Mouse (Mus musculus) heart, embryonic 10.5 days (tissue): ENCODE measurements around the gene Dyrk1a. TPM values are rescaled to one million over a fixed set of nuclear protein-coding genes. Genes with fewer than 3 reads are reported as not detected.

Experiments
- DNase-seq: peaks from one replicate; pipeline ENCODE4 v3.0.0-alpha.2; 2017; ENCODE audit warnings: low spot score
- H3K27ac ChIP-seq: fragments of 300-500 bp; sonication (generic); 2 replicates; pipeline ENCODE4 v1.5.1; 2016; ENCODE audit warnings: mild to moderate bottlenecking
- H3K27me3 ChIP-seq: fragments of 300-500 bp; sonication (generic); 2 replicates; pipeline ENCODE4 v1.6.1; 2016; ENCODE audit warnings: mild to moderate bottlenecking; ENCODE audit not compliant: poor library complexity, insufficient read depth, severe bottlenecking
- H3K36me3 ChIP-seq: fragments of 300-500 bp; sonication (generic); 2 replicates; pipeline ENCODE4 v1.6.1; 2016; ENCODE audit warnings: mild to moderate bottlenecking, moderate library complexity
- H3K4me1 ChIP-seq: fragments of 300-500 bp; sonication (generic); 2 replicates; pipeline ENCODE4 v1.6.1; 2016; ENCODE audit warnings: mild to moderate bottlenecking
- H3K4me3 ChIP-seq: fragments of 300-500 bp; sonication (generic); 2 replicates; pipeline ENCODE4 v1.5.1; 2016; ENCODE audit warnings: mild to moderate bottlenecking, moderate library complexity
- H3K9me3 ChIP-seq: fragments of 300-500 bp; sonication (generic); 2 replicates; pipeline ENCODE4 v1.6.1; 2016; ENCODE audit warnings: mild to moderate bottlenecking, moderate library complexity
- WGBS: fragments of 180-500 bp; shearing (Covaris S2); methylation state at CpG from one replicate; pipeline ENCODE4 v1.1.7; 2016; 5-methylcytosine and 5-hydroxymethylcytosine counted together
- polyA plus RNA-seq: library from polyadenylated mRNA; unstranded; fragments of >200 nt; fragmentation: Nextera tagmentation; extraction: Ambion mirVana; gene quantifications from 2 replicates; pipeline ENCODE4 v1.2.1, GENCODE M21; 2016

The Dyrk1a gene
- polyA plus RNA-seq, 1 experiment from 2014 or later, result 8.1 TPM

- H3K9me3 ChIP-seq, result peaks cover 3% of the 10 kb centered on the region; the same call in 1 of the 2 replicates
- H3K4me1 ChIP-seq, result peaks cover 46% of the 10 kb centered on the region
- 56% methylated on average over 7 of the region's 7 CpGs for WGBS
- H3K27me3 ChIP-seq, result no peaks in the 10 kb centered on the region
- peaks cover 3% of the 10 kb centered on the region; the same call in 1 of the 2 replicates for H3K36me3 ChIP-seq
- peak overlapping the region; percentile 53; the same call in 1 of the 2 replicates for H3K4me3 ChIP-seq
- peak overlapping the region; percentile 92 for H3K27ac ChIP-seq
- DNase-seq, result no peak
These were observed 150.8 kb downstream of the Dyrk1a start for GRCm38 (mm10) chr16:94720476-94721153.

- Histone ChIP-seq H3K27ac (peak overlapping the region; percentile 92), H3K4me3 (peak overlapping the region; percentile 53), H3K36me3 (peaks cover under 1% of the 10 kb centered on the region; the same call in 1 of the 2 replicates), H3K4me1 (peaks cover 46% of the 10 kb centered on the region), H3K27me3 (no peaks in the 10 kb centered on the region), H3K9me3 (peaks cover under 1% of the 10 kb centered on the region; the same call in 1 of the 2 replicates)
- WGBS, result 31% methylated on average over 10 of the region's 10 CpGs
- DNase-seq, result peak; percentile 94
These were observed 151.8 kb downstream of the Dyrk1a start for GRCm38 (mm10) chr16:94721549-94722006.

GRCm38 (mm10) chr16:94722936-94723335 is 153.1 kb downstream of the Dyrk1a start:
- Histone ChIP-seq H3K4me3 (peak overlapping the region; percentile 53), H3K9me3 (no peaks in the 10 kb centered on the region), H3K4me1 (peaks cover 46% of the 10 kb centered on the region), H3K36me3 (peaks cover 5% of the 10 kb centered on the region), H3K27ac (peak overlapping the region; percentile 92), H3K27me3 (no peaks in the 10 kb centered on the region)
- 69% methylated on average over 12 of the region's 12 CpGs for WGBS
- no peak for DNase-seq

- H3K27me3 ChIP-seq, result no peaks in the 10 kb centered on the region
- H3K36me3 ChIP-seq, result peaks cover 15% of the 10 kb centered on the region
- peaks cover 34% of the 10 kb centered on the region for H3K4me1 ChIP-seq
- H3K9me3 ChIP-seq, result no peaks in the 10 kb centered on the region
- WGBS, result under 1% methylated on average over 23 of the region's 23 CpGs
- peak overlapping the region; percentile 63 for H3K4me3 ChIP-seq
- DNase-seq, result peak; percentile 95
- peak overlapping the region; percentile 86 for H3K27ac ChIP-seq
These were observed 154.3 kb downstream of the Dyrk1a start for GRCm38 (mm10) chr16:94724061-94724596.

GRCm38 (mm10) chr16:94724747-94725211 is 155.0 kb downstream of the Dyrk1a start:
- Histone ChIP-seq H3K4me1 (peaks cover 27% of the 10 kb centered on the region), H3K27me3 (no peaks in the 10 kb centered on the region), H3K27ac (peak overlapping the region; percentile 86), H3K36me3 (peaks cover 17% of the 10 kb centered on the region), H3K9me3 (no peaks in the 10 kb centered on the region), H3K4me3 (peak overlapping the region; percentile 63)
- no peak for DNase-seq
- WGBS, result 5% methylated on average over 18 of the region's 18 CpGs

- no peaks in the 10 kb centered on the region for H3K27me3 ChIP-seq
- no peak for DNase-seq
- peaks cover 22% of the 10 kb centered on the region for H3K4me1 ChIP-seq
- H3K36me3 ChIP-seq, result peaks cover 22% of the 10 kb centered on the region
- 81% methylated on average over 6 of the region's 6 CpGs for WGBS
- no peak overlapping the region for H3K4me3 ChIP-seq
- H3K9me3 ChIP-seq, result no peaks in the 10 kb centered on the region
- no peak overlapping the region for H3K27ac ChIP-seq
These were observed 159.4 kb downstream of the Dyrk1a start for GRCm38 (mm10) chr16:94729236-94729635.

GRCm38 (mm10) chr16:94731027-94731426 is 161.2 kb downstream of the Dyrk1a start:
- Histone ChIP-seq H3K27ac (no peak overlapping the region), H3K36me3 (peaks cover 29% of the 10 kb centered on the region), H3K4me3 (no peak overlapping the region), H3K4me1 (peaks cover 20% of the 10 kb centered on the region; the same call in 1 of the 2 replicates), H3K27me3 (no peaks in the 10 kb centered on the region), H3K9me3 (no peaks in the 10 kb centered on the region)
- WGBS, result 68% methylated on average over 12 of the region's 12 CpGs
- no peak for DNase-seq

GRCm38 (mm10) chr16:94735472-94735871 is 165.7 kb downstream of the Dyrk1a start:
- peaks cover 29% of the 10 kb centered on the region for H3K36me3 ChIP-seq
- WGBS, result 60% methylated on average over 3 of the region's 3 CpGs

GRCm38 (mm10) chr16:94736462-94737358 is 166.9 kb downstream of the Dyrk1a start:
- Histone ChIP-seq H3K9me3 (no peaks in the 10 kb centered on the region), H3K36me3 (peaks cover 29% of the 10 kb centered on the region), H3K27me3 (no peaks in the 10 kb centered on the region), H3K4me3 (no peak overlapping the region), H3K27ac (no peak overlapping the region), H3K4me1 (peaks cover 19% of the 10 kb centered on the region; the same call in 1 of the 2 replicates)
- no peak for DNase-seq
- WGBS, result 69% methylated on average over 8 of the region's 8 CpGs

More at GRCm38 (mm10) chr16:94735472-94735871, 165.7 kb downstream of the Dyrk1a start:
- no peak overlapping the region for H3K4me3 ChIP-seq
- no peak for DNase-seq
- no peak overlapping the region for H3K27ac ChIP-seq
- no peaks in the 10 kb centered on the region for H3K27me3 ChIP-seq
- peaks cover 26% of the 10 kb centered on the region; the same call in 1 of the 2 replicates for H3K4me1 ChIP-seq
- no peaks in the 10 kb centered on the region for H3K9me3 ChIP-seq

- H3K4me3 ChIP-seq, result no peak overlapping the region
- WGBS, result 81% methylated on average over 1 of the region's 1 CpGs
- H3K36me3 ChIP-seq, result peaks cover 29% of the 10 kb centered on the region
- no peak for DNase-seq
- H3K9me3 ChIP-seq, result no peaks in the 10 kb centered on the region
- H3K27ac ChIP-seq, result no peak overlapping the region
- H3K4me1 ChIP-seq, result peaks cover 19% of the 10 kb centered on the region; the same call in 1 of the 2 replicates
- no peaks in the 10 kb centered on the region for H3K27me3 ChIP-seq
These were observed 167.5 kb downstream of the Dyrk1a start for GRCm38 (mm10) chr16:94737359-94737687.

- 5% methylated on average over 11 of the region's 11 CpGs for WGBS
- peak overlapping the region; percentile 45 for H3K4me3 ChIP-seq
- DNase-seq, result no peak
- H3K9me3 ChIP-seq, result no peaks in the 10 kb centered on the region
- H3K4me1 ChIP-seq, result peaks cover 13% of the 10 kb centered on the region
- no peaks in the 10 kb centered on the region for H3K27me3 ChIP-seq
- H3K27ac ChIP-seq, result peak overlapping the region; percentile 69
- peaks cover 4% of the 10 kb centered on the region; the same call in 1 of the 2 replicates for H3K36me3 ChIP-seq
These were observed 174.2 kb downstream of the Dyrk1a start for GRCm38 (mm10) chr16:94743853-94744501.

- H3K9me3 ChIP-seq, result no peaks in the 10 kb centered on the region
- 79% methylated on average over 9 of the region's 9 CpGs for WGBS
- H3K4me1 ChIP-seq, result peaks cover 13% of the 10 kb centered on the region
- H3K36me3 ChIP-seq, result peaks cover 4% of the 10 kb centered on the region; the same call in 1 of the 2 replicates
- no peaks in the 10 kb centered on the region for H3K27me3 ChIP-seq
- no peak overlapping the region for H3K27ac ChIP-seq
- DNase-seq, result no peak
- H3K4me3 ChIP-seq, result no peak overlapping the region
These were observed 175.2 kb downstream of the Dyrk1a start for GRCm38 (mm10) chr16:94745016-94745415.
